9 mouse cellular contexts compared by ENCODE assay signal in the genomic region with DNA sequence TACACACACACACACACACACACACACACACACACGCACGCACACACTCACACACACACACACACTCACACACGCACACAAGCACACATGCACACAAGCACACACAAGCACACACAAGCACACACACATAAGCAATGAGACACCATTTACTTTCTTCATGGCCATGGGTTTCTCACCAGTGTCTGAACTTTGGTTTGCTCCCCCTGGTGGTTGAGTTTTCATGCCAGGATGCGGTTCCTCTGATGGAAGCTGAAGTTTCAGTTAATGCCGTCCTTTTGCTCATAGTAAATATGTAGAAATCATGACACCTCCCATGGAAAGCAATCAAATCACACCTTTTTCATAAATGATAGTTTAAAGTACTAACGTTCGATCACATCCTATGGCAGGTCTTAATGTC. TPM values are rescaled to one million over a fixed set of nuclear protein-coding genes. Genes with fewer than 3 reads are reported as not detected.
DNase-seq lines count a peak whose midpoint lies in the region; ATAC-seq lines count a peak whose summit lies in the region.
"Had no signal": no experiment of that assay in that cellular context is flagged by ENCODE, and none has a peak within 500 bp of the region (broad histone marks: within the 10 kb centered on the region; RNA-seq: fewer than 3 reads in every experiment).

No protein-coding gene starts in this region.

- H3K9me3 ChIP-seq in hindbrain, embryonic 14.5 days (ENCODE audit: control insufficient read depth, low read length) = no peaks in the 10 kb centered on the region
- no peaks in the 10 kb centered on the region for H3K9me3 ChIP-seq in hindbrain, embryonic 13.5 days
- no peaks in the 10 kb centered on the region for H3K9me3 ChIP-seq in embryonic facial prominence, embryonic 11.5 days (replicated peaks; ENCODE audit: control insufficient read depth, low read length)

- no peaks in the 10 kb centered on the region for H3K36me3 ChIP-seq in hindbrain, embryonic 14.5 days (replicated peaks; ENCODE audit: control insufficient read depth, insufficient read depth)
- no peaks in the 10 kb centered on the region for H3K36me3 ChIP-seq in hindbrain, embryonic 13.5 days
- no peaks in the 10 kb centered on the region for H3K36me3 ChIP-seq in embryonic facial prominence, embryonic 11.5 days (replicated peaks; ENCODE audit: control insufficient read depth, insufficient read depth, low read depth, low read length)

- no peaks in the 10 kb centered on the region for H3K27me3 ChIP-seq in hindbrain, embryonic 14.5 days (ENCODE audit: control insufficient read depth, insufficient read depth, low read length)
- H3K27me3 ChIP-seq in hindbrain, embryonic 13.5 days = no peaks in the 10 kb centered on the region
- H3K27me3 ChIP-seq in embryonic facial prominence, embryonic 11.5 days (ENCODE audit: control insufficient read depth, insufficient read depth, low read length) = no peaks in the 10 kb centered on the region
- H3K27me3 ChIP-seq: megakaryocyte, embryonic 14.5 days had no signal

- H3K9ac ChIP-seq in hindbrain, embryonic 14.5 days = no peak overlapping the region
- H3K9ac ChIP-seq in hindbrain, embryonic 13.5 days = no peak overlapping the region
- H3K9ac ChIP-seq in embryonic facial prominence, embryonic 11.5 days (replicated peaks; ENCODE audit: low read length) = no peak overlapping the region

- DNase-seq in hindbrain, embryonic 14.5 days (ENCODE audit: low spot score) = peak; percentile 57
- peak; percentile 25 for DNase-seq in thymus, postnatal 4 days
- DNase-seq in thymus, postnatal 0 days (ENCODE audit: low spot score) = no peak
- DNase-seq in embryonic facial prominence, embryonic 11.5 days (ENCODE audit: low spot score) = peak; percentile 69
- DNase-seq in lung, postnatal 36 days = peak; percentile 74
- no peak for DNase-seq in thymus, postnatal 36 days
- DNase-seq in spleen, postnatal 14 days (ENCODE audit: low spot score in 2 of 2) = no peak

- H3K4me1 ChIP-seq in hindbrain, embryonic 14.5 days (replicated peaks; ENCODE audit: control insufficient read depth, insufficient read depth, low read length) = no peaks in the 10 kb centered on the region
- H3K4me1 ChIP-seq in hindbrain, embryonic 13.5 days (replicated peaks) = no peaks in the 10 kb centered on the region
- no peaks in the 10 kb centered on the region for H3K4me1 ChIP-seq in embryonic facial prominence, embryonic 11.5 days (ENCODE audit: control insufficient read depth, insufficient read depth, low read length)
- H3K4me1 ChIP-seq: megakaryocyte, embryonic 14.5 days had no signal

- H3K4me2 ChIP-seq in hindbrain, embryonic 14.5 days (replicated peaks) = no peak overlapping the region
- no peak overlapping the region for H3K4me2 ChIP-seq in hindbrain, embryonic 13.5 days
- no peak overlapping the region for H3K4me2 ChIP-seq in embryonic facial prominence, embryonic 11.5 days (ENCODE audit: low read depth, low read length)

- no peak for ATAC-seq in hindbrain, embryonic 14.5 days (ENCODE audit: low FRiP score)
- no peak for ATAC-seq in hindbrain, embryonic 13.5 days (ENCODE audit: low FRiP score)
- 0 out of 2 replicates have a peak, but pooled peaks have one; percentile 39 for ATAC-seq in embryonic facial prominence, embryonic 11.5 days (replicated peaks; ENCODE audit: insufficient number of reproducible peaks, low FRiP score, low TSS enrichment, low read depth)

- WGBS in hindbrain, embryonic 14.5 days = 80% methylated on average over 7 of the region's 7 CpGs
- WGBS in hindbrain, embryonic 13.5 days = 84% methylated on average over 7 of the region's 7 CpGs
- WGBS in embryonic facial prominence, embryonic 11.5 days = 74% methylated on average over 7 of the region's 7 CpGs

- H3K27ac ChIP-seq in hindbrain, embryonic 14.5 days = no peak overlapping the region
- H3K27ac ChIP-seq in hindbrain, embryonic 13.5 days = no peak overlapping the region
- no peak overlapping the region for H3K27ac ChIP-seq in embryonic facial prominence, embryonic 11.5 days (replicated peaks; ENCODE audit: low read depth, low read length)

- no peak overlapping the region for H3K4me3 ChIP-seq in hindbrain, embryonic 14.5 days (replicated peaks; ENCODE audit: low read length)
- no peak overlapping the region for H3K4me3 ChIP-seq in hindbrain, embryonic 13.5 days
- no peak overlapping the region for H3K4me3 ChIP-seq in embryonic facial prominence, embryonic 11.5 days (ENCODE audit: low read depth, low read length)
- H3K4me3 ChIP-seq: megakaryocyte, embryonic 14.5 days had no signal

RNA-seq across cellular contexts. Expression of a gene that starts 23.8 kb away (rescaled TPM):
- 102 and 114 TPM in 2 replicates for polyA plus RNA-seq in hindbrain, embryonic 14.5 days (2014; fragmentation: Nextera tagmentation; extraction: Ambion mirVana)
- 117 and 132 TPM in 2 replicates for polyA plus RNA-seq in hindbrain, embryonic 13.5 days (2015; fragmentation: Nextera tagmentation; extraction: Ambion mirVana)
- 29.9 and 30.7 TPM in 2 replicates for polyA plus RNA-seq in thymus, postnatal 0 days (2015; fragmentation: Nextera tagmentation; extraction: Ambion mirVana)
- polyA plus RNA-seq in embryonic facial prominence, embryonic 11.5 days (2014; fragmentation: Nextera tagmentation; extraction: Ambion mirVana) = 93.5 and 93.7 TPM in 2 replicates

Comparison
In these comparisons a context has a peak if more than half of its experiments do, and no peak if none do; other contexts are left out.
1. DNase-seq: peak in hindbrain, embryonic 14.5 days (single experiment), thymus, postnatal 4 days (single experiment), embryonic facial prominence, embryonic 11.5 days (single experiment) and lung, postnatal 36 days (single experiment); none in thymus, postnatal 0 days (single experiment), thymus, postnatal 36 days (0 of 2) and spleen, postnatal 14 days (0 of 2).